Mouse (Mus musculus) CD4-positive helper T cell, adult 2 months (primary cell): Measurements from ENCODE around the gene Cacna1h.

ENCODE experiments used
- DNase-seq: peaks from one replicate; pipeline ENCODE4 v3.0.0-alpha.2; 2012; ENCODE audit warnings: low read depth, missing footprints, low spot score

Cacna1h gene

GRCm38 (mm10) chr17:25445841-25446240 is 12.3 kb upstream of the Cacna1h start:
- DNase-seq, result no peak

GRCm38 (mm10) chr17:25445074-25445473 is 11.5 kb upstream of the Cacna1h start:
- DNase-seq, result no peak

GRCm38 (mm10) chr17:25442889-25443288 is 9.3 kb upstream of the Cacna1h start:
- no peak for DNase-seq

GRCm38 (mm10) chr17:25441417-25441816 is 7.8 kb upstream of the Cacna1h start:
- DNase-seq, result no peak

GRCm38 (mm10) chr17:25433223-25433616 is 363 bp downstream of the Cacna1h start:
- no peak for DNase-seq

- no peak for DNase-seq
Observed at GRCm38 (mm10) chr17:25432433-25433181, 976 bp downstream of the Cacna1h start.

GRCm38 (mm10) chr17:25430534-25430933 is 3.0 kb downstream of the Cacna1h start:
- no peak for DNase-seq

- no peak for DNase-seq
Observed at GRCm38 (mm10) chr17:25429886-25430285, 3.7 kb downstream of the Cacna1h start.

- DNase-seq, result no peak
Observed at GRCm38 (mm10) chr17:25429240-25429639, 4.3 kb downstream of the Cacna1h start.

- DNase-seq, result no peak
Observed at GRCm38 (mm10) chr17:25427441-25427840, 6.1 kb downstream of the Cacna1h start.

GRCm38 (mm10) chr17:25425996-25426395 is 7.6 kb downstream of the Cacna1h start:
- no peak for DNase-seq

GRCm38 (mm10) chr17:25424526-25425080 is 9.0 kb downstream of the Cacna1h start:
- DNase-seq, result no peak

GRCm38 (mm10) chr17:25420998-25421397 is 12.6 kb downstream of the Cacna1h start:
- no peak for DNase-seq

- DNase-seq, result no peak
Observed at GRCm38 (mm10) chr17:25418926-25419325, 14.7 kb downstream of the Cacna1h start.

- no peak for DNase-seq
Observed at GRCm38 (mm10) chr17:25417990-25418389, 15.6 kb downstream of the Cacna1h start.

- no peak for DNase-seq
Observed at GRCm38 (mm10) chr17:25416219-25416618, 17.4 kb downstream of the Cacna1h start.

GRCm38 (mm10) chr17:25415421-25415913 is 18.1 kb downstream of the Cacna1h start:
- no peak for DNase-seq

- no peak for DNase-seq
Observed at GRCm38 (mm10) chr17:25414917-25415316, 18.7 kb downstream of the Cacna1h start.

- DNase-seq, result no peak
Observed at GRCm38 (mm10) chr17:25414209-25414608, 19.4 kb downstream of the Cacna1h start.

GRCm38 (mm10) chr17:25411251-25411650 is 22.3 kb downstream of the Cacna1h start:
- no peak for DNase-seq

- no peak for DNase-seq
Observed at GRCm38 (mm10) chr17:25410786-25411185, 22.8 kb downstream of the Cacna1h start.

GRCm38 (mm10) chr17:25410180-25410579 is 23.4 kb downstream of the Cacna1h start:
- no peak for DNase-seq

- DNase-seq, result no peak
Observed at GRCm38 (mm10) chr17:25409621-25410020, 24.0 kb downstream of the Cacna1h start.
